Mouse (Mus musculus): ENCODE data around the gene Tnr.
"Not testable (repeated sequence)": the region's sequence is repeated elsewhere in the genome, so short reads cannot be mapped to it uniquely, and the experiment has no call there.

Gene Tnr

GRCm38 (mm10) chr1:159924684-159925083, 401.1 kb downstream of the Tnr start:
- DNase-seq (ENCODE audit: extremely low read depth, low read depth, low spot score) = no peak

DNA sequence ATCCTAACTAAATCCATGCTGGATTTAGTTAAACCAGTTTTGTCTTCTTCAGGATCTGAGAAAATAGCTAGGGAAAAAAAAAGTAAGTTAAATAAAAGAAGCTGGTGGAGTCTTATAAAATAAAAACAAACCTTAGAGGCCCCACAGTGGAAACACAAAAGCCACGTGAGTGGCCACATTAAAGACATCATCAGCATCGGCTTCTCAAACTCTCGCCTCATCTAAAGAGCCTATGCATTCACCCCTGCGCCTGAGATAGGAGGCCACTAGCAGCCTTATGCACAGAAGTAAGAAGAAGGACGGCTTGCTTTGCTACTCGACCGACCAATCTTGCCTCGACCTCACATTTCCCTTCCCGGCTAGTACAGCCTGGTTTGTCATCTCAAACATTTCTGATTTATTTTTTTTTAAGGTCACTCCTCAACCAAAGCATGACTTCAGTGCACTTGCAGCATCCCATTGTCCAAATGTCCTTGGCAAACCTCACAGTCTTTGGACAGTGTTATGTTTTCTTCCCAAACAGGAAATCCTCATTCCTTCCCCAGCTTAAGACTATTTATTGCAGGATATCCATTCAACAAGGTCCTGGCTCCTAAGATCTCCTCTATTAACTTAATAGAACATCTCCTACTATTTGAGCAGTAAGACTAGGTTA, 405.2 kb downstream of the Tnr start:
- DNase-seq (ENCODE audit: extremely low read depth, low read depth, low spot score) = no peak

DNA sequence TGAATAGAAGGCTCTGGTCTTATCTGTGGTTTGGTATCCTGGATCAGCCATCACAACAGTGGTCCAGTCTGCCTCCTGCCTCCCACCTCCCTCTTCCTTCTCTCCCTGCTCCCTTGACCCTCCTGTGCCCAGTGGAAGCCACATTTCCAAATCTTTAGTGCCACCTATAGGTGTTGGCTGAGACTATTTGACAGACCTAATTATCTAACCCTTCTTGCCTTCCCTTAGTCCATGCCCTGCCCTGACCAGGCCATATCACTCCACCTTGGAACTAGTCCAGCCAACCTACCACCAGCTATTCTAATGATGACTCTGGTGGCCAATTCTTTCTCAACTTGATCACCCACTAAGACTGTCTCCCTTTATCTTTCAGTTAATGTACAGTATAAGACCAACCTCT, 408.5 kb downstream of the Tnr start:
- no peak for DNase-seq (ENCODE audit: extremely low read depth, low read depth, low spot score)

- DNase-seq (ENCODE audit: extremely low read depth, low read depth, low spot score) = no peak
Observed at GRCm38 (mm10) chr1:159932598-159932997, 409.0 kb downstream of the Tnr start.

DNA sequence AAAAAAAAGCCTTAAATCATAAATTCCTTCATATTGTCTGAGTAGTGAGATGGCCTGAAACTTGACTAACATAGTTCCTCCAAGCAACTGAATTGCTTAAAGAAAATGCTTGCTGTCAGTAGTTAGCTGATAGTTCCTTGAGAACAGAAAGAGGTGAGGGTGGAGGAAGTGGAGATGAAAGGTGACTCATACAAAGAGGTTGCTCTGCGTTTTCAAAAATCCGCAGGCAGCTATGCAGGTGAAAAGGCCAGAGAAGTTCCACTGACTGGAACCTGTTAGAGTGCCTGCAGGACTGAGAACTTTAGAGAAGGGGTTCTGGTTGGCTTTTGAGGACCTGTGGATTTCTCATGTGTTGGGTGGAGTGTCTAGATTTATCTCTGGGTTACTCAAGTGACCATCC, 414.9 kb downstream of the Tnr start:
- DNase-seq (ENCODE audit: extremely low read depth, low read depth, low spot score) = no peak

GRCm38 (mm10) chr1:159939335-159939734, 415.8 kb downstream of the Tnr start:
- no peak for DNase-seq (ENCODE audit: extremely low read depth, low read depth, low spot score)

DNA sequence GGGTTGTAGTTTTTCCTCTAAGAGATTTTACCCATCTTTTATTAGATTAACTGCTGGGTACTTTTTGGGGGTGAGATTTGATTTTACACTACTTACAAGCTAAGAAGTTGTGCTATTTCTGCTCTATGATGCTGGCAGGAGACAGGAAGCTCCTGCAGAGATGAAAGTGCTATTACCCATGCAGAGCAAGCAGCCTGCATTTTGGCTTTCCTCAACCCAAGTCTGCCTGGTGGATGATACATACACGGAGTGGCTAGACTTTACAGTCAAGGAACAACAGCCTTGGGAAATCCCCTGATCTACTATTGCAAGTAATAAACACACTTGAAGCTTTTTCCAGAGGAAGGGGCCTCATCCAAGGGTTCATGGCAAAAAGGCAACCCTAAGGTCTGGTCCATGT, 430.0 kb downstream of the Tnr start:
- DNase-seq (ENCODE audit: extremely low read depth, low read depth, low spot score) = no peak

GRCm38 (mm10) chr1:159963351-159963750, 439.8 kb downstream of the Tnr start:
- DNase-seq (ENCODE audit: extremely low read depth, low read depth, low spot score) = no peak

GRCm38 (mm10) chr1:159966286-159966685, 442.7 kb downstream of the Tnr start:
- DNase-seq (ENCODE audit: extremely low read depth, low read depth, low spot score) = not testable (repeated sequence)

GRCm38 (mm10) chr1:159968395-159968794, 444.8 kb downstream of the Tnr start:
- DNase-seq (ENCODE audit: extremely low read depth, low read depth, low spot score) = no peak

- no peak for DNase-seq (ENCODE audit: extremely low read depth, low read depth, low spot score)
Observed at GRCm38 (mm10) chr1:159977786-159978185, 454.2 kb downstream of the Tnr start.

- no peak for DNase-seq (ENCODE audit: extremely low read depth, low read depth, low spot score)
Observed at GRCm38 (mm10) chr1:159979096-159979495, 455.5 kb downstream of the Tnr start.

- DNase-seq (ENCODE audit: extremely low read depth, low read depth, low spot score) = no peak
Observed at GRCm38 (mm10) chr1:159980355-159980754, 456.8 kb downstream of the Tnr start.

Measured in fat pad, adult 2 months (tissue).